Mouse (Mus musculus) bone marrow macrophage, adult 2 months (primary cell): ENCODE measurements around the gene Ptgir. TPM values are rescaled to one million over a fixed set of nuclear protein-coding genes. Genes with fewer than 3 reads are reported as not detected.

Experiments used
- H3K27ac ChIP-seq: 2 replicates; pipeline ENCODE4 v1.5.1; 2012; ENCODE audit warnings: low read depth, low read length; ENCODE audit not compliant: insufficient read depth
- H3K4me1 ChIP-seq: 2 replicates; pipeline ENCODE4 v1.6.1; 2012; ENCODE audit warnings: low read length; ENCODE audit not compliant: control insufficient read depth, insufficient read depth
- H3K4me3 ChIP-seq: 2 replicates; pipeline ENCODE4 v1.5.1; 2012; ENCODE audit warnings: mild to moderate bottlenecking, low read length, moderate library complexity; ENCODE audit not compliant: insufficient read depth
- CTCF ChIP-seq: IDR thresholded peaks from 2 replicates; pipeline ENCODE4 v1.5.1; 2012; ENCODE audit warnings: low read depth, mild to moderate bottlenecking, low read length, moderate library complexity
- POLR2A ChIP-seq: IDR thresholded peaks from 2 replicates; pipeline ENCODE4 v1.6.1; 2012; ENCODE audit warnings: mild to moderate bottlenecking, low read depth, low read length, borderline replicate concordance
- polyA plus RNA-seq: library from polyadenylated mRNA; stranded (reverse); fragments of >200 nt; gene quantifications from 2 replicates; pipeline ENCODE4 v1.2.4, GENCODE M21; 2012; ENCODE audit not compliant: missing spikeins, insufficient read depth, insufficient read length

Ptgir gene
- polyA plus RNA-seq, 1 experiment: 5.6 TPM

DNA sequence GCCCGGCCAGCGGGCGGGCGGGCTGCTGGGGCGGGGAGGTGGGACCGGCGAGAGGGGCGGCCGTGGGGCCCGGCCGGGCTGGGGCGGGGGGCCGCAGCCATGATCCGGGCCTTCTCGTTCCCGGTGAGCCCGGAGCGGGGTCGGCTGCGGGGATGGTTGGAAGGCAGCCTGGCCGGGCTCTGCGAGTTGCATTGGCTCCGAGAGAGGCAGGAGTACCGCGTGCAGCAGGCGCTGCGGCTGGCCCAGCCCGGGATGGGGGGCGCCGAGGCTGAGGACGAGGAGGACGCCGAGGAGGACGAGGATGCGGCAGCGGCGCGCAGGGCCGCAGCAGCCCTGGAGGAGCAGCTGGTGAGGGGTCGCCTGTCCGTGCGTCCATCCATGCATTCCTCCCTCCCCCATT is 31.0 kb upstream of the Ptgir start:
- Histone ChIP-seq H3K27ac (no peak overlapping the region), H3K4me1 (peaks cover 2% of the 10 kb centered on the region), H3K4me3 (peak overlapping the region; percentile 55)
- TF ChIP-seq POLR2A: no peak
- TF ChIP-seq CTCF: no peak

DNA sequence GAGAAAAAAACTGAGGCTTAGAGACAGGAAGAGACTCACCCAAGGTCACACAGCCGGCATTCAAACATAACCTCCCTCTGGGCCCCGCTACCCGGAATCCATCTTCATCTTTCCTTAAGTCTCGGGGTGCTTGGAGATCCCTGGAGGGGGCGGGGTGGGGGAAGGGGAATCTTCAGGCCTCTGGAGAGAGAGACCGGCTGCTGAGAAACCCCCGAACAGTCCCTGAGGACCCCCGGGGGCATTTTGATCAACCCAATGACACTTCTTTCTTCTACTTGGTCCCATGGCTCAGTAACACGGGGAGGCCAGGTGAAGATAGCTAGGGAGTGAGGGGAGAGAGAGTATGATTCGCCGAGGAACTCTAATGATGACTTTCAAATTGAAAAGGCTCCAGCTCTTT is 30.3 kb upstream of the Ptgir start:
- Histone ChIP-seq H3K27ac (no peak overlapping the region), H3K4me1 (peaks cover 8% of the 10 kb centered on the region), H3K4me3 (no peak overlapping the region)
- TF ChIP-seq POLR2A: no peak
- no peak for TF ChIP-seq CTCF

DNA sequence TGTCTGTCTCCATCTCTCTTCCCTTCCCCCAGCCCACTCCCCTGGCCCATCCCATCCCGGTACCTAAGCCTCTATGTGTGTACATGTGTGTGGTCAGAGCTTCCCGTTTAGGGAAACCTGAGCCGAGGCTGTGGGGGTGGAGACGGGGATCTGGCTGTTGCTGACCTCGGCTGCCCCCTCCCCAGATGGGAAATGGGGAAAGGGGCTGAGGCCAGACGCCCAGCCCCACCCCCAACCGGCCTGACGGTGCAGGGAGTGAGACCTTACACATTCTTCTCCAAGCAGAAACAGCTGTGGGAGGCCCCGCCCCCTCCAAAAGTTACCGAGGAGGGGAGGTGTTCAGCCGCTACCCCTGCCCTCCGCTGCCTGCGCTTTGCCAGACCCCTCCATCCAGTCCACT is 29.7 kb upstream of the Ptgir start:
- Histone ChIP-seq H3K27ac (no peak overlapping the region), H3K4me3 (no peak overlapping the region), H3K4me1 (peaks cover 8% of the 10 kb centered on the region)
- TF ChIP-seq CTCF: no peak
- TF ChIP-seq POLR2A: no peak

DNA sequence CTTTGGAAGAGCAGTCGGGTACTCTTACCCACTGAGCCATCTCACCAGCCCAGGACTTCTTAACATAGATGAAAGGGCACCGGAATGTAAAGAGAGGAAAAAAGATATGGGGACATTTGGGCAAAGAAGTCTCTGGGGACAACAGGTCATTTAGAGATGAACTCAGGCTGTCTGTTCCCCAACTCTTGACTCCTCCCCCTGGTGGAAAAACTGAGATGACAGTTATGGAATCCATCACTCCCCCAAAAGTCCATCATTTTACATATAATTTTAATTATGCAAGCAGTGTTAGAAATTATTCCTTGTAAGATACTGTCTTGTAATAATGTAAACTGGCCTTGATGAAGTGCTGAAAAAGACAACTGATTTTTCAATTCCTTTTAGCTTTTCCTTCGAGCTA is 28.6 kb upstream of the Ptgir start:
- Histone ChIP-seq H3K4me1 (peaks cover 8% of the 10 kb centered on the region), H3K4me3 (no peak overlapping the region), H3K27ac (no peak overlapping the region)
- no peak for TF ChIP-seq CTCF
- no peak for TF ChIP-seq POLR2A

DNA sequence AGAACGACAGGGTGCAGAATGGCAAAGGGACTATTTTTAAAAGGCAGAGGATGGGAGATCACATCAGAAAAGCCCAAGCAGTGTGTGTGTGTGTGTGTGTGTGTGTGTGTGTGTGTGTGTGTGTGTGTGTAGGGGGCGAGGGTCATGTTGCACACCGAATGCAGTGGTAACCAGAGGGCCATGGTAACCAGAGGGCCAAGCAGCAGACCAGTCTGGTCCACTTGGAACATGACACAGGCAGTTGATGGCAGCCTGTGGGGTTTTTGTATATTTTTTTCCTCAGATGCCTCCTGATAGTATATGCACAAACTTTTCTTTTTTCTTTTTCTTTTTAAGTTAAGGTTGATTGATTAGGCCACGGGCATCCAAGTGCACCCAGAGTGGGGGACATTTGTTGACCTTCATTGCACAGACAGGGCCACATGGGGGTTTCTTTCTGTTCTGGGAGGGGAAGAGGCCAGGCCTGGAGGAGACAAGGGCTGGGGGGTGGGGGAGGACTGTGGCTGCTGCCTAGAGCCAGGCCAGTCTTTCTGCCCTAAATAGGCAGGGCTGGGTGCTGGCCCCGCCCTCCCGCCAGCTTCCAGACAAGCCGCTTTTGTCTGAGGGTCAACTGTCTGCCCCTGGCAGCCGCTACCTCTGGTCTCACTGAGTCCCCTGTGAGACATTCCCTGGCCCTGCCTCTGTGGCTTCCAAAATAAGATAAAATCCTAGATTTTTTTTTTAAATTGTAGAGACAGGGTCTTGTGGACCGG is 26.3 kb upstream of the Ptgir start:
- TF ChIP-seq POLR2A: no peak
- TF ChIP-seq CTCF: no peak
- H3K4me1 ChIP-seq: peaks cover 8% of the 10 kb centered on the region
- H3K4me3 ChIP-seq: no peak overlapping the region
- H3K27ac ChIP-seq: no peak overlapping the region

DNA sequence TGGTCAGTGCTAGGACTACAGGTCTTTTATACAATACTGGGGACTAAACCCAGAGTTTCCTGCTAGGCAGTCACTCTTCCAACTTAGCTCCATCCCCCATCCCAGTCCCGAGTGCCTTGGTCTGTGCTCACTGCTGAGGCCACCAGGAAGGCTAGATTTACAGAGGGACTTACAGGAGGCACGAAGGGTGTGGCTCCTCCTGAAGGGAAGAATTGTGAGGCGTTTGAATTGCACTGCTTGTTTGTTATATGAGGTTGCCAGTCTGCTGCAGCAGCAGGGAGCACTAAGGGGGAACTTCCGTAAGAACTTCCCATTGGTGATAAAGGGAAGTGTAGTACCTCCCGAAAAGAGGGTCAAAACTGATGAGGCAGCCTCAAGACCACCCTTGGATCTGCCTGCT is 25.7 kb upstream of the Ptgir start:
- H3K4me1 ChIP-seq: peaks cover 8% of the 10 kb centered on the region
- no peak overlapping the region for H3K27ac ChIP-seq
- no peak overlapping the region for H3K4me3 ChIP-seq
- no peak for TF ChIP-seq POLR2A
- TF ChIP-seq CTCF: no peak

DNA sequence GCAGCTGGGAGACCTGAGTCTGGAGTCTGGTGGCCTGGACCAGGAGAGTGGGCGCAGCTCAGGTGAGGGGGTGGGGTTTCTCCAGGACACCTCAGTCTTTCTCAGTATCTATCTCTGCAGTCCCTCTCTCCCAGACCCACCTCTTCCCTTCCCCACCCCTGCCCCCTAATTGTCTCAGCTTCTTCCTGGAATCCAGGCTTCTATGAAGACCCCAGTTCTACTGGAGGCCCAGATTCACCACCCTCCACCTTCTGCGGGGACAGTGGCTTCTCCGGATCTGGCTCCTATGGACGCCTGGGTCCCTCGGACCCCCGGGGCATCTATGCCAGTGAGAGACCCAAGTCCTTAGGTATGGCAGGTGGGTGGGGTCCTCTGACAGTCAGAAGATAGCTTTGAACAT is 23.1 kb upstream of the Ptgir start:
- Histone ChIP-seq H3K4me3 (no peak overlapping the region), H3K4me1 (peaks cover 8% of the 10 kb centered on the region), H3K27ac (no peak overlapping the region)
- TF ChIP-seq CTCF (no peak), POLR2A (no peak)

DNA sequence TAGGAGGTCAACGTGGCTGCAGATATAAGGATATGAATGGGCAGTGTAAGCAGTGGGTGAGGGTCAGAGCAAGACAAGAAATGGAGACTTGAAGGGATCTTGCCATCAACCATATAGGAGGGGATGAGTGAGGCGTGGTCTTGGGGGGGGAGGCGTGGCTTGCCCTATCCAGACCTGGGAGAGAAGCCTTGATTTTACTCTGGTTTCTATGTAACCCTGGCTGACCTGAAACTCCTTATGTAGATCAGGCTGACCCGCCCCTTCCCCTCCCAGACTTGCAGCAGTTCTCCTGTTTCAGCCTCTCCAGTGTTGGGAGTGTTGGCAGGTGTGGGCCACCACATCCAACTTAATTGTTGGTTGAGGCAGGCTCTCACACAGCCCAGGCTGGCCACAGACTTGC is 22.0 kb upstream of the Ptgir start:
- H3K4me3 ChIP-seq: no peak overlapping the region
- H3K27ac ChIP-seq: no peak overlapping the region
- no peak for TF ChIP-seq POLR2A
- no peak for TF ChIP-seq CTCF
- H3K4me1 ChIP-seq: peaks cover 8% of the 10 kb centered on the region

DNA sequence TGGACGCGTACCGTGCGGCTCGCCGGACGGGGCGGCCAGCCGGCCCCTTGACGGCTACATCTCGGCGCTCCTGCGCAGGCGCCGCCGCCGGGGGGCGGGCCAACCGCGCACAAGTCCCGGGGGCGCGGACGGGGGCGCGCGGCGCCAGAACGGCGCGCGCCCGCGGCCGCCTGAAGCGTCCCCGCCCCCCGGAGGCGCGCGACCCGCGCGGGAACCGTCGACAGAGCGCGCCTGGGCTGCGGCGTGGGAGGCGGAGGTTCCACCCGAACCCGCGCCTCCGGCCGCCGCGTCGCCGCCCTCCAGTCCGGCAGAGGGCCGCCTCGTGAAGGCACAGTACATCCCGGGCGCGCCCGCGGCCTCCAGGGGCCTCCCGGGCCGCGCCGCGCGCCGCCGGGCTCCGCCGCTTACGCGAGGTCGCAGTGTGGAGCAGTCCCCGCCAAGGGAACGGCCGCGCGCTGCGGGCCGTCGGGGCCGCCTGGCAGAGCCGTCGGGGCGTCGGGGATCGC is 21.0 kb upstream of the Ptgir start:
- peaks cover 6% of the 10 kb centered on the region for H3K4me1 ChIP-seq
- no peak overlapping the region for H3K27ac ChIP-seq
- peak overlapping the region; percentile 25; the same call in 1 of the 2 replicates for H3K4me3 ChIP-seq
- TF ChIP-seq CTCF (no peak), POLR2A (no peak)

DNA sequence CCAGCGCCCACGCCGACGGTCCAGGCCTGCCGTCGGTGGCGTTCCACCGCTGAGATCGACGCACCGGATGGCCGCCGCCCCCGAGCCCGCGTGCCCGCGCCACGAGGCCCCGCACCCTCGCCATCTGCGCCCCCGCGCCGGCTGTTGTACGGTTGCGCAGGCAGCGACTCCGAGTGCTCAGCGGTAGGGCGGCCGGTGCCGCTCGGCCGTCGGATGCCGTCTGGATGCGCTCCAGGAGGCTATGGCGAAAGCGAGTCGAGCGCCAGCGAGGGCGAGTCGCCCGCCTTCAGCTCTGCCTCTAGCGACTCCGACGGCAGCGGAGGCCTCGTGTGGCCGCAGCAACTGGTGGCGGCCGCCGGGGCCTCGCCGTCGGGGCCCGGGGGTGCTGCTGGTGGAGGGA is 20.4 kb upstream of the Ptgir start:
- peaks cover 2% of the 10 kb centered on the region; the same call in 1 of the 2 replicates for H3K4me1 ChIP-seq
- no peak for TF ChIP-seq CTCF
- TF ChIP-seq POLR2A: no peak
- H3K27ac ChIP-seq: no peak overlapping the region
- no peak overlapping the region for H3K4me3 ChIP-seq
